Comparison of ENCODE assay signal across 8 mouse cellular contexts in the genomic region with DNA sequence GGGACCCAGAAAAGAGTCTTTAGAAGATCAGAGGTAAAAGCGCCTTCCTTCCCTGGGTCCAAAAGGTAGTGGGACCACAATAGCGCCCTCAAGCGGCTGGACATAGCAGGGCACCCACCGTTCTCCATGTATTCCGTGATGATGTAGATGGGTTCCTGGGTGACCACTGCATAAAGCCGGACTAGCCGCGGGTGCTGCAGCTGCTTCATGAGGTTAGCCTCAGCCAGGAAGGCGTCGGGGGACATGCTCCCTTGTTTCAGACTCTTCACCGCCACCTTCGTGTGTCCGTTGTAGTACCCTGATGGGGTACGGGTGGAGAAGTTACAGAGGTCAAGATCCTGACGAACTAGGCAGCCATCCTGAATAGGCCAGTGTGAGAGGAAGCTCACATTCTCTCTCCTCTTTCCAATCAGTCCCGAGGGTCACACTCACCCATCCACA. TPM values are rescaled to one million over a fixed set of nuclear protein-coding genes. Genes with fewer than 3 reads are reported as not detected.
DNase-seq lines count a peak whose midpoint lies in the region; ATAC-seq lines count a peak whose summit lies in the region.

No protein-coding gene starts in this region.

- peak overlapping the region; percentile 67 for H3K9ac ChIP-seq in forebrain, embryonic 14.5 days (ENCODE audit: low read length)
- H3K9ac ChIP-seq in liver, embryonic 11.5 days (ENCODE audit: low read depth, low read length), result no peak overlapping the region; the same call in 1 of the 2 replicates
- H3K9ac ChIP-seq in midbrain, embryonic 16.5 days (ENCODE audit: low read depth, low read length), result peak overlapping the region; percentile 73
- peak overlapping the region; percentile 45; the same call in 1 of the 2 replicates for H3K9ac ChIP-seq in stomach, embryonic 14.5 days (replicated peaks; ENCODE audit: low read depth, low read length)

- WGBS in forebrain, embryonic 14.5 days, result 5% methylated on average over 16 of the region's 16 CpGs
- WGBS in liver, embryonic 11.5 days, result 2% methylated on average over 16 of the region's 16 CpGs
- WGBS in midbrain, embryonic 16.5 days, result 3% methylated on average over 16 of the region's 16 CpGs
- WGBS in stomach, embryonic 14.5 days, result 4% methylated on average over 16 of the region's 16 CpGs

- H3K36me3 ChIP-seq in forebrain, embryonic 14.5 days (ENCODE audit: control insufficient read depth, insufficient read depth, low read length), result no peaks in the 10 kb centered on the region
- no peaks in the 10 kb centered on the region for H3K36me3 ChIP-seq in liver, embryonic 11.5 days (ENCODE audit: control insufficient read depth, insufficient read depth, low read length)
- no peaks in the 10 kb centered on the region for H3K36me3 ChIP-seq in midbrain, embryonic 16.5 days (ENCODE audit: control insufficient read depth, insufficient read depth, low read length)
- H3K36me3 ChIP-seq in stomach, embryonic 14.5 days (ENCODE audit: control insufficient read depth, insufficient read depth, low read length), result no peaks in the 10 kb centered on the region

- peak; percentile 49 for DNase-seq in gastrocnemius, postnatal 10 days
- DNase-seq in gastrocnemius, postnatal 14 days, result no peak
- peak; percentile 62 to 70 for DNase-seq in cerebellum, adult 18-20 months
- peak; percentile 33 for DNase-seq in forebrain, embryonic 14.5 days (ENCODE audit: low spot score)
- peak; percentile 47 for DNase-seq in kidney, adult 11 months
- DNase-seq in liver, embryonic 11.5 days (ENCODE audit: low spot score), result peak; percentile 62

- peak overlapping the region; percentile 46 for H3K4me3 ChIP-seq in forebrain, embryonic 14.5 days (ENCODE audit: low read depth, low read length)
- peak overlapping the region; percentile 39 for H3K4me3 ChIP-seq in liver, embryonic 11.5 days (ENCODE audit: low read depth, low read length)
- H3K4me3 ChIP-seq in midbrain, embryonic 16.5 days (ENCODE audit: low read depth, low read length), result peak overlapping the region; percentile 54
- peak overlapping the region; percentile 52 for H3K4me3 ChIP-seq in stomach, embryonic 14.5 days (ENCODE audit: low read depth, low read length)

- peak; percentile 26; the same call in 1 of the 2 replicates for ATAC-seq in forebrain, embryonic 14.5 days
- ATAC-seq in liver, embryonic 11.5 days (replicated peaks; ENCODE audit: low FRiP score), result no peak; the same call in 1 of the 2 replicates
- ATAC-seq in midbrain, embryonic 16.5 days, result peak; percentile 66
- ATAC-seq in stomach, embryonic 14.5 days (ENCODE audit: insufficient number of reproducible peaks, insufficient read depth, low FRiP score, low read depth), result peak; percentile 2; the same call in 1 of the 2 replicates

- H3K9me3 ChIP-seq in forebrain, embryonic 14.5 days (replicated peaks; ENCODE audit: control insufficient read depth, low read length), result no peaks in the 10 kb centered on the region
- H3K9me3 ChIP-seq in liver, embryonic 11.5 days (ENCODE audit: control insufficient read depth, low read length), result no peaks in the 10 kb centered on the region
- H3K9me3 ChIP-seq in midbrain, embryonic 16.5 days (replicated peaks; ENCODE audit: control insufficient read depth, low read length, poor library complexity, severe bottlenecking), result no peaks in the 10 kb centered on the region
- H3K9me3 ChIP-seq in stomach, embryonic 14.5 days (ENCODE audit: control insufficient read depth, low read depth, low read length), result no peaks in the 10 kb centered on the region

- H3K4me2 ChIP-seq in forebrain, embryonic 14.5 days (ENCODE audit: low read length), result peak overlapping the region; percentile 81
- peak overlapping the region; percentile 78 for H3K4me2 ChIP-seq in liver, embryonic 11.5 days
- H3K4me2 ChIP-seq in midbrain, embryonic 16.5 days (ENCODE audit: low read length), result peak overlapping the region; percentile 90
- peak overlapping the region; percentile 87 for H3K4me2 ChIP-seq in stomach, embryonic 14.5 days (replicated peaks; ENCODE audit: low read depth, low read length)

- no peak overlapping the region for H3K27ac ChIP-seq in forebrain, embryonic 14.5 days (ENCODE audit: low read depth, low read length)
- no peak overlapping the region for H3K27ac ChIP-seq in liver, embryonic 11.5 days (ENCODE audit: low read depth, low read length)
- H3K27ac ChIP-seq in midbrain, embryonic 16.5 days (ENCODE audit: low read length), result peak overlapping the region; percentile 83
- peak overlapping the region; percentile 52; the same call in 1 of the 2 replicates for H3K27ac ChIP-seq in stomach, embryonic 14.5 days (ENCODE audit: low read length)

- intact Hi-C loops in gastrocnemius, postnatal 14 days (cut with DNase I; ENCODE audit: low total_unique reads), result no loop called here

- no peaks in the 10 kb centered on the region for H3K27me3 ChIP-seq in forebrain, embryonic 14.5 days (replicated peaks; ENCODE audit: control insufficient read depth, insufficient read depth, low read length)
- 0 out of 2 replicates have a peak, but pooled peaks cover 3% of the 10 kb centered on the region for H3K27me3 ChIP-seq in liver, embryonic 11.5 days (replicated peaks; ENCODE audit: control insufficient read depth, insufficient read depth, low read length)
- no peaks in the 10 kb centered on the region for H3K27me3 ChIP-seq in midbrain, embryonic 16.5 days (ENCODE audit: control insufficient read depth, insufficient read depth, low read depth, low read length)
- no peaks in the 10 kb centered on the region for H3K27me3 ChIP-seq in stomach, embryonic 14.5 days (ENCODE audit: control insufficient read depth, insufficient read depth, low read length)

- peaks cover 6% of the 10 kb centered on the region for H3K4me1 ChIP-seq in forebrain, embryonic 14.5 days (ENCODE audit: control insufficient read depth, insufficient read depth, low read length)
- H3K4me1 ChIP-seq in liver, embryonic 11.5 days (replicated peaks; ENCODE audit: control insufficient read depth, insufficient read depth, low read length), result peaks cover 14% of the 10 kb centered on the region
- peaks cover 13% of the 10 kb centered on the region for H3K4me1 ChIP-seq in midbrain, embryonic 16.5 days (ENCODE audit: control insufficient read depth, insufficient read depth, low read length)
- 0 out of 2 replicates have a peak, but pooled peaks cover 9% of the 10 kb centered on the region for H3K4me1 ChIP-seq in stomach, embryonic 14.5 days (ENCODE audit: control insufficient read depth, insufficient read depth, low read length)

RNA-seq across cellular contexts. Expression of a gene that starts 12.9 kb away (rescaled TPM):
- total RNA-seq in gastrocnemius, postnatal 10 days (2021), result 10 to 100 TPM; 23.9 to 29.8 TPM
- 10 to 100 TPM; 14.9 to 16.9 TPM for total RNA-seq in gastrocnemius, postnatal 14 days (2021)
- 132 and 154 TPM in 2 replicates for polyA plus RNA-seq in forebrain, embryonic 14.5 days (2014; fragmentation: Nextera tagmentation; extraction: Ambion mirVana)
- 215 and 223 TPM in 2 replicates for polyA plus RNA-seq in liver, embryonic 11.5 days (2014; fragmentation: Nextera tagmentation; extraction: Ambion mirVana)
- polyA plus RNA-seq in midbrain, embryonic 16.5 days (2015; fragmentation: Nextera tagmentation; extraction: Ambion mirVana), result 74.7 and 83.2 TPM in 2 replicates
- polyA plus RNA-seq in stomach, embryonic 14.5 days (2014; fragmentation: Nextera tagmentation; extraction: Ambion mirVana), result 210 and 217 TPM in 2 replicates

RNA-seq across cellular contexts. Expression of a gene that starts 18.0 kb away (rescaled TPM):
- under 1 TPM in 1 of 2 experiments, not detected in 1; 0.59 TPM for total RNA-seq in gastrocnemius, postnatal 10 days (2021)
- under 1 TPM; 0.37 to 0.44 TPM for total RNA-seq in gastrocnemius, postnatal 14 days (2021)
- polyA plus RNA-seq in forebrain, embryonic 14.5 days (2014; fragmentation: Nextera tagmentation; extraction: Ambion mirVana), result 8.2 and 9.0 TPM in 2 replicates
- polyA plus RNA-seq in liver, embryonic 11.5 days (2014; fragmentation: Nextera tagmentation; extraction: Ambion mirVana), result 5.5 and 6.0 TPM in 2 replicates
- polyA plus RNA-seq in midbrain, embryonic 16.5 days (2015; fragmentation: Nextera tagmentation; extraction: Ambion mirVana), result 15.4 and 16.2 TPM in 2 replicates
- polyA plus RNA-seq in stomach, embryonic 14.5 days (2014; fragmentation: Nextera tagmentation; extraction: Ambion mirVana), result 7.5 and 9.5 TPM in 2 replicates

RNA-seq across cellular contexts. Expression of a gene that starts 22.9 kb away (rescaled TPM):
- total RNA-seq in gastrocnemius, postnatal 10 days (2021), result 1 to 10 TPM in 1 of 2 experiments, under 1 TPM in 1; 0.80 to 1.3 TPM
- under 1 TPM; 0.62 to 0.66 TPM for total RNA-seq in gastrocnemius, postnatal 14 days (2021)
- not detected in 2 replicates for polyA plus RNA-seq in forebrain, embryonic 14.5 days (2014; fragmentation: Nextera tagmentation; extraction: Ambion mirVana)
- 9.2 and 9.3 TPM in 2 replicates for polyA plus RNA-seq in liver, embryonic 11.5 days (2014; fragmentation: Nextera tagmentation; extraction: Ambion mirVana)
- polyA plus RNA-seq in midbrain, embryonic 16.5 days (2015; fragmentation: Nextera tagmentation; extraction: Ambion mirVana), result 0.26 TPM in 1 of 2 replicates, not detected in the other
- 2.9 and 3.7 TPM in 2 replicates for polyA plus RNA-seq in stomach, embryonic 14.5 days (2014; fragmentation: Nextera tagmentation; extraction: Ambion mirVana)

RNA-seq across cellular contexts. Expression of a gene that starts 42.1 kb away (rescaled TPM):
- 10 to 100 TPM; 24.4 to 31.8 TPM for total RNA-seq in gastrocnemius, postnatal 10 days (2021)
- 10 to 100 TPM in 1 of 2 experiments, 1 to 10 TPM in 1; 9.2 to 14.4 TPM for total RNA-seq in gastrocnemius, postnatal 14 days (2021)
- 1,632 and 1,731 TPM in 2 replicates for polyA plus RNA-seq in forebrain, embryonic 14.5 days (2014; fragmentation: Nextera tagmentation; extraction: Ambion mirVana)
- polyA plus RNA-seq in liver, embryonic 11.5 days (2014; fragmentation: Nextera tagmentation; extraction: Ambion mirVana), result 388 and 395 TPM in 2 replicates
- polyA plus RNA-seq in midbrain, embryonic 16.5 days (2015; fragmentation: Nextera tagmentation; extraction: Ambion mirVana), result 1,543 and 1,683 TPM in 2 replicates
- 616 and 618 TPM in 2 replicates for polyA plus RNA-seq in stomach, embryonic 14.5 days (2014; fragmentation: Nextera tagmentation; extraction: Ambion mirVana)

RNA-seq across cellular contexts. Expression of a gene that starts 45.0 kb away (rescaled TPM):
- total RNA-seq in gastrocnemius, postnatal 10 days (2021), result 100 to 1,000 TPM; 149 to 151 TPM
- 100 to 1,000 TPM; 135 to 141 TPM for total RNA-seq in gastrocnemius, postnatal 14 days (2021)
- 259 and 316 TPM in 2 replicates for polyA plus RNA-seq in forebrain, embryonic 14.5 days (2014; fragmentation: Nextera tagmentation; extraction: Ambion mirVana)
- 329 and 341 TPM in 2 replicates for polyA plus RNA-seq in liver, embryonic 11.5 days (2014; fragmentation: Nextera tagmentation; extraction: Ambion mirVana)
- 187 and 198 TPM in 2 replicates for polyA plus RNA-seq in midbrain, embryonic 16.5 days (2015; fragmentation: Nextera tagmentation; extraction: Ambion mirVana)
- 316 TPM in 2 replicates for polyA plus RNA-seq in stomach, embryonic 14.5 days (2014; fragmentation: Nextera tagmentation; extraction: Ambion mirVana)

Comparison
In these comparisons a context has a peak if more than half of its experiments do, and no peak if none do; other contexts are left out.
1. H3K27ac ChIP-seq: peak in midbrain, embryonic 16.5 days (single experiment) and stomach, embryonic 14.5 days (single experiment); none in forebrain, embryonic 14.5 days (single experiment) and liver, embryonic 11.5 days (single experiment).
2. Peak in every context shown above with its lines, with median percentiles within 50 percentile points of each other: H3K4me2 ChIP-seq and H3K4me3 ChIP-seq.